Comparison of ENCODE assay signal across 11 mouse cellular contexts in genomic region chr5:111151882-111152759, GRCm38 (mm10).
DNase-seq lines count a peak whose midpoint lies in the region; ATAC-seq and TF ChIP-seq lines count a peak whose summit lies in the region.
"Had no signal": no experiment of that assay in that cellular context is flagged by ENCODE, and none has a peak within 500 bp of the region (broad histone marks: within the 10 kb centered on the region; RNA-seq: fewer than 3 reads in every experiment).

No protein-coding gene starts in this region.

- H3K4me3 ChIP-seq in midbrain, embryonic 11.5 days (ENCODE audit: low read depth, low read length), result no peak overlapping the region
- no peak overlapping the region for H3K4me3 ChIP-seq in midbrain, embryonic 15.5 days
- no peak overlapping the region for H3K4me3 ChIP-seq in kidney, adult 2 months (ENCODE audit: insufficient read depth, low read depth, low read length)
- H3K4me3 ChIP-seq in limb, embryonic 12.5 days (replicated peaks), result no peak overlapping the region
- H3K4me3 ChIP-seq in liver, postnatal 0 days (ENCODE audit: low read depth, low read length), result no peak overlapping the region

- no peak for TF ChIP-seq EP300 in liver, postnatal 0 days (IDR thresholded peaks at IDR 0.05; ENCODE audit: low read depth)

- no peak for TF ChIP-seq CTCF in kidney, adult 2 months (conservative IDR thresholded peaks at IDR 0.05; ENCODE audit: insufficient read depth, insufficient read length, low read depth, low read length)
- TF ChIP-seq CTCF in liver, postnatal 0 days (IDR thresholded peaks at IDR 0.05; ENCODE audit: low read depth), result no peak

- DNase-seq in midbrain, embryonic 11.5 days (ENCODE audit: low spot score, missing footprints), result no peak
- peak; percentile 62 for DNase-seq in kidney, adult 2 months
- DNase-seq in testis, postnatal 10 days (ENCODE audit: low spot score), result no peak
- no peak for DNase-seq in urinary bladder, adult 2 months (ENCODE audit: low spot score)
- no peak for DNase-seq in liver, postnatal 0 days
- no peak for DNase-seq in lung, postnatal 25 days (ENCODE audit: low spot score)
- DNase-seq: cerebellum, adult 9-11 months; lung, embryonic 14.5 days; thymus, postnatal 36 days had no signal

- H3K9me3 ChIP-seq in midbrain, embryonic 11.5 days (ENCODE audit: control insufficient read depth, low read length), result no peaks in the 10 kb centered on the region
- no peaks in the 10 kb centered on the region for H3K9me3 ChIP-seq in midbrain, embryonic 15.5 days
- no peaks in the 10 kb centered on the region for H3K9me3 ChIP-seq in limb, embryonic 12.5 days
- no peaks in the 10 kb centered on the region for H3K9me3 ChIP-seq in liver, postnatal 0 days (ENCODE audit: low read length)

- H3K27ac ChIP-seq in midbrain, embryonic 11.5 days (ENCODE audit: low read depth, low read length), result peak overlapping the region; percentile 44; the same call in 1 of the 2 replicates
- no peak overlapping the region for H3K27ac ChIP-seq in midbrain, embryonic 15.5 days
- H3K27ac ChIP-seq in kidney, adult 2 months (ENCODE audit: insufficient read depth, low read depth, low read length), result 0 out of 2 replicates have a peak overlapping the region, but pooled peaks have one; percentile 19
- H3K27ac ChIP-seq in limb, embryonic 12.5 days, result no peak overlapping the region
- H3K27ac ChIP-seq in liver, postnatal 0 days (ENCODE audit: low read depth), result no peak overlapping the region

- H3K4me1 ChIP-seq in midbrain, embryonic 11.5 days (ENCODE audit: control insufficient read depth, insufficient read depth, low read length), result peaks cover 22% of the 10 kb centered on the region
- H3K4me1 ChIP-seq in midbrain, embryonic 15.5 days, result peaks cover 37% of the 10 kb centered on the region
- peaks cover 9% of the 10 kb centered on the region; the same call in 1 of the 2 replicates for H3K4me1 ChIP-seq in kidney, adult 2 months (ENCODE audit: control insufficient read depth, insufficient read depth, low read length)
- peaks cover 46% of the 10 kb centered on the region for H3K4me1 ChIP-seq in limb, embryonic 12.5 days (replicated peaks)
- no peaks in the 10 kb centered on the region for H3K4me1 ChIP-seq in liver, postnatal 0 days (ENCODE audit: insufficient read depth)

- WGBS in midbrain, embryonic 11.5 days, result 45% methylated on average over 19 of the region's 19 CpGs
- 40% methylated on average over 19 of the region's 19 CpGs for WGBS in midbrain, embryonic 15.5 days
- WGBS in kidney, adult 2 months, result 30% methylated on average over 19 of the region's 19 CpGs
- WGBS in limb, embryonic 12.5 days, result 23% methylated on average over 19 of the region's 19 CpGs
- 59% methylated on average over 19 of the region's 19 CpGs for WGBS in liver, postnatal 0 days (ENCODE audit: insufficient replicate concordance)

- H3K36me3 ChIP-seq in midbrain, embryonic 11.5 days (ENCODE audit: control insufficient read depth, insufficient read depth, low read length), result no peaks in the 10 kb centered on the region
- no peaks in the 10 kb centered on the region for H3K36me3 ChIP-seq in midbrain, embryonic 15.5 days (replicated peaks)
- no peaks in the 10 kb centered on the region for H3K36me3 ChIP-seq in kidney, adult 2 months (ENCODE audit: control insufficient read depth, insufficient read depth, low read length)
- no peaks in the 10 kb centered on the region for H3K36me3 ChIP-seq in limb, embryonic 12.5 days
- H3K36me3 ChIP-seq in liver, postnatal 0 days (replicated peaks; ENCODE audit: insufficient read depth, low read length), result no peaks in the 10 kb centered on the region

- no peak overlapping the region for H3K4me2 ChIP-seq in midbrain, embryonic 11.5 days
- H3K4me2 ChIP-seq in midbrain, embryonic 15.5 days, result no peak overlapping the region
- H3K4me2 ChIP-seq in limb, embryonic 12.5 days, result 0 out of 2 replicates have a peak overlapping the region, but pooled peaks have one; percentile 1
- H3K4me2 ChIP-seq in liver, postnatal 0 days (ENCODE audit: low read depth, low read length), result no peak overlapping the region
- H3K4me2 ChIP-seq: lung, embryonic 14.5 days had no signal

- no peak for ATAC-seq in midbrain, embryonic 11.5 days (ENCODE audit: low FRiP score)
- no peak for ATAC-seq in midbrain, embryonic 15.5 days (replicated peaks)
- no peak for ATAC-seq in limb, embryonic 12.5 days (ENCODE audit: insufficient number of reproducible peaks, insufficient read depth, low FRiP score, low TSS enrichment, low read depth)
- no peak for ATAC-seq in liver, postnatal 0 days

- no peak for TF ChIP-seq POLR2A in kidney, adult 2 months (IDR thresholded peaks at IDR 0.05; ENCODE audit: low read depth, low read length)

- no peaks in the 10 kb centered on the region for H3K27me3 ChIP-seq in midbrain, embryonic 11.5 days (ENCODE audit: control insufficient read depth, insufficient read depth, low read length)
- H3K27me3 ChIP-seq in midbrain, embryonic 15.5 days (replicated peaks), result no peaks in the 10 kb centered on the region
- H3K27me3 ChIP-seq in kidney, adult 2 months (replicated peaks; ENCODE audit: control insufficient read depth, insufficient read depth, low read length), result no peaks in the 10 kb centered on the region
- H3K27me3 ChIP-seq in limb, embryonic 12.5 days, result no peaks in the 10 kb centered on the region
- no peaks in the 10 kb centered on the region for H3K27me3 ChIP-seq in liver, postnatal 0 days (ENCODE audit: insufficient read depth, low read length)

- H3K9ac ChIP-seq in midbrain, embryonic 11.5 days (ENCODE audit: low read length), result 0 out of 2 replicates have a peak overlapping the region, but pooled peaks have one; percentile 12
- no peak overlapping the region for H3K9ac ChIP-seq in midbrain, embryonic 15.5 days
- H3K9ac ChIP-seq in limb, embryonic 12.5 days (replicated peaks), result 0 out of 2 replicates have a peak overlapping the region, but pooled peaks have one; percentile 28
- H3K9ac ChIP-seq in liver, postnatal 0 days (replicated peaks), result no peak overlapping the region
- H3K9ac ChIP-seq: lung, embryonic 14.5 days had no signal

Comparison
In these comparisons a context has a peak if more than half of its experiments do, and no peak if none do; other contexts are left out.
1. H3K27ac ChIP-seq: peak in midbrain, embryonic 11.5 days (single experiment) and kidney, adult 2 months (single experiment); none in midbrain, embryonic 15.5 days (single experiment), limb, embryonic 12.5 days (single experiment) and liver, postnatal 0 days (single experiment).
2. H3K9ac ChIP-seq: peak in midbrain, embryonic 11.5 days (single experiment) and limb, embryonic 12.5 days (single experiment); none in midbrain, embryonic 15.5 days (single experiment) and liver, postnatal 0 days (single experiment).